Mouse (Mus musculus): ENCODE measurements around the gene Anapc15.

DNA sequence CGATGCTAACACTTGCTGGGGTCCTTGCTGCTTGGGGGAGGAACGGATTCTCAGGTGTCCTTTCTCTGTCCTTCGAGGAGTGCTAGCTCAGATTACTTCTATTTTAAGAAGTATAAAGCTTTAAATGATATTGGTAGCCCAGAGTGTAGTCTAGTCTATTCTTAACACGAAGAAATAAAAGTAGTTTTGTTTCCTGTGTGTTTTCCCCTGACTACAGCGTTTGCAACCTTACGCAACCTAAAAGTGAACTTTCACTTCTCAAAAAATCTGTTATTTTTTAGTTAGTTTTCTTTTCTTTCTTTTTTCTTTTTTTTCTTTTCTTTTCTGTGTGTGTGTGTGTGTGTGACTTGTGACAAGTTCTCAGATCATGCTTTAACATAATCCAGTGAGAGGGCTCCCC lies 11.8 kb upstream of the Anapc15 start:
- TF ChIP-seq CTCF (IDR thresholded peaks at IDR 0.05; ENCODE audit: control insufficient read depth, insufficient read depth, low read length) (no peak), POLR2A (IDR thresholded peaks at IDR 0.05; ENCODE audit: borderline replicate concordance, control insufficient read depth, low read depth, low read length) (no peak)
